Mouse (Mus musculus): Measurements from ENCODE around the gene Lcn2. TPM values are rescaled to one million over a fixed set of nuclear protein-coding genes. Genes with fewer than 3 reads are reported as not detected.

Gene Lcn2
- polyA plus RNA-seq, 1 experiment from 2014 or later, result 0.25 TPM

- no peaks in the 10 kb centered on the region for H3K27me3 ChIP-seq (replicated peaks; ENCODE audit: control insufficient read depth, insufficient read depth, low read length)
- peaks cover 8% of the 10 kb centered on the region for H3K36me3 ChIP-seq (ENCODE audit: control insufficient read depth, insufficient read depth, low read length)
- 88% methylated on average over 1 of the region's 1 CpGs for WGBS
- H3K27ac ChIP-seq (ENCODE audit: low read depth, low read length), result no peak overlapping the region
- H3K4me3 ChIP-seq (ENCODE audit: low read depth, low read length), result no peak overlapping the region
- H3K4me2 ChIP-seq (ENCODE audit: low read length), result no peak overlapping the region
- H3K4me1 ChIP-seq (ENCODE audit: control insufficient read depth, insufficient read depth, low read length), result peaks cover 52% of the 10 kb centered on the region
- DNase-seq (ENCODE audit: low spot score) (no peak), ATAC-seq (no peak)
- H3K9me3 ChIP-seq (replicated peaks; ENCODE audit: control insufficient read depth, low read length), result no peaks in the 10 kb centered on the region
- H3K9ac ChIP-seq (ENCODE audit: low read length), result no peak overlapping the region
These were observed 38.1 kb upstream of the Lcn2 start for GRCm38 (mm10) chr2:32426141-32426540.

GRCm38 (mm10) chr2:32425568-32425967 is 37.5 kb upstream of the Lcn2 start:
- WGBS, result 86% methylated on average over 5 of the region's 5 CpGs
- Histone ChIP-seq H3K36me3 (ENCODE audit: control insufficient read depth, insufficient read depth, low read length) (peaks cover 13% of the 10 kb centered on the region), H3K4me1 (ENCODE audit: control insufficient read depth, insufficient read depth, low read length) (peaks cover 50% of the 10 kb centered on the region), H3K9me3 (replicated peaks; ENCODE audit: control insufficient read depth, low read length) (no peaks in the 10 kb centered on the region), H3K4me3 (ENCODE audit: low read depth, low read length) (no peak overlapping the region), H3K27ac (ENCODE audit: low read depth, low read length) (no peak overlapping the region), H3K9ac (ENCODE audit: low read length) (no peak overlapping the region), H3K4me2 (ENCODE audit: low read length) (no peak overlapping the region), H3K27me3 (replicated peaks; ENCODE audit: control insufficient read depth, insufficient read depth, low read length) (no peaks in the 10 kb centered on the region)
- no peak for ATAC-seq
- no peak for DNase-seq (ENCODE audit: low spot score)

- Histone ChIP-seq H3K4me1 (ENCODE audit: control insufficient read depth, insufficient read depth, low read length) (peaks cover 42% of the 10 kb centered on the region), H3K4me2 (ENCODE audit: low read length) (no peak overlapping the region), H3K27ac (ENCODE audit: low read depth, low read length) (peak overlapping the region; percentile 48; the same call in 1 of the 2 replicates), H3K9ac (ENCODE audit: low read length) (no peak overlapping the region), H3K36me3 (ENCODE audit: control insufficient read depth, insufficient read depth, low read length) (peaks cover 21% of the 10 kb centered on the region), H3K27me3 (replicated peaks; ENCODE audit: control insufficient read depth, insufficient read depth, low read length) (no peaks in the 10 kb centered on the region), H3K9me3 (replicated peaks; ENCODE audit: control insufficient read depth, low read length) (no peaks in the 10 kb centered on the region), H3K4me3 (ENCODE audit: low read depth, low read length) (no peak overlapping the region)
- 5% methylated on average over 3 of the region's 3 CpGs for whole genome bisulfite sequencing
- no peak for DNase-seq (ENCODE audit: low spot score)
- ATAC-seq, result no peak
These were observed 36.7 kb upstream of the Lcn2 start for GRCm38 (mm10) chr2:32424796-32425195.

- ATAC-seq (peak; percentile 74), DNase-seq (ENCODE audit: low spot score) (peak; percentile 86)
- Histone ChIP-seq H3K27ac (ENCODE audit: low read depth, low read length) (peak overlapping the region; percentile 53; the same call in 1 of the 2 replicates), H3K9me3 (replicated peaks; ENCODE audit: control insufficient read depth, low read length) (no peaks in the 10 kb centered on the region), H3K4me1 (ENCODE audit: control insufficient read depth, insufficient read depth, low read length) (peaks cover 31% of the 10 kb centered on the region), H3K4me3 (ENCODE audit: low read depth, low read length) (peak overlapping the region; percentile 25), H3K36me3 (ENCODE audit: control insufficient read depth, insufficient read depth, low read length) (peaks cover 32% of the 10 kb centered on the region), H3K27me3 (replicated peaks; ENCODE audit: control insufficient read depth, insufficient read depth, low read length) (no peaks in the 10 kb centered on the region), H3K9ac (ENCODE audit: low read length) (peak overlapping the region; percentile 50), H3K4me2 (ENCODE audit: low read length) (peak overlapping the region; percentile 51)
- 2% methylated on average over 14 of the region's 14 CpGs for WGBS
These were observed 35.7 kb upstream of the Lcn2 start for GRCm38 (mm10) chr2:32423481-32424331.

- DNase-seq (ENCODE audit: low spot score) (no peak), ATAC-seq (no peak)
- Histone ChIP-seq H3K27me3 (replicated peaks; ENCODE audit: control insufficient read depth, insufficient read depth, low read length) (no peaks in the 10 kb centered on the region), H3K4me2 (ENCODE audit: low read length) (no peak overlapping the region), H3K9me3 (replicated peaks; ENCODE audit: control insufficient read depth, low read length) (no peaks in the 10 kb centered on the region), H3K9ac (ENCODE audit: low read length) (no peak overlapping the region), H3K4me1 (ENCODE audit: control insufficient read depth, insufficient read depth, low read length) (peaks cover 18% of the 10 kb centered on the region), H3K27ac (ENCODE audit: low read depth, low read length) (no peak overlapping the region), H3K36me3 (ENCODE audit: control insufficient read depth, insufficient read depth, low read length) (peaks cover 47% of the 10 kb centered on the region), H3K4me3 (ENCODE audit: low read depth, low read length) (no peak overlapping the region)
- 91% methylated on average over 6 of the region's 6 CpGs for WGBS
These were observed 33.8 kb upstream of the Lcn2 start for GRCm38 (mm10) chr2:32421851-32422251.

- H3K4me1 ChIP-seq (ENCODE audit: control insufficient read depth, insufficient read depth, low read length), result peaks cover 18% of the 10 kb centered on the region
- H3K36me3 ChIP-seq (ENCODE audit: control insufficient read depth, insufficient read depth, low read length), result peaks cover 59% of the 10 kb centered on the region
- no peaks in the 10 kb centered on the region for H3K27me3 ChIP-seq (replicated peaks; ENCODE audit: control insufficient read depth, insufficient read depth, low read length)
- H3K27ac ChIP-seq (ENCODE audit: low read depth, low read length), result no peak overlapping the region
- no peak for DNase-seq (ENCODE audit: low spot score)
- no peaks in the 10 kb centered on the region for H3K9me3 ChIP-seq (replicated peaks; ENCODE audit: control insufficient read depth, low read length)
- H3K4me3 ChIP-seq (ENCODE audit: low read depth, low read length), result no peak overlapping the region
- 85% methylated on average over 6 of the region's 6 CpGs for WGBS
- no peak overlapping the region for H3K4me2 ChIP-seq (ENCODE audit: low read length)
- no peak overlapping the region for H3K9ac ChIP-seq (ENCODE audit: low read length)
- no peak for ATAC-seq
These were observed 32.6 kb upstream of the Lcn2 start for GRCm38 (mm10) chr2:32420647-32421046.

- DNase-seq (ENCODE audit: low spot score), result no peak
- Histone ChIP-seq H3K4me1 (ENCODE audit: control insufficient read depth, insufficient read depth, low read length) (peaks cover 18% of the 10 kb centered on the region), H3K4me2 (ENCODE audit: low read length) (no peak overlapping the region), H3K27me3 (replicated peaks; ENCODE audit: control insufficient read depth, insufficient read depth, low read length) (no peaks in the 10 kb centered on the region), H3K9me3 (replicated peaks; ENCODE audit: control insufficient read depth, low read length) (no peaks in the 10 kb centered on the region), H3K27ac (ENCODE audit: low read depth, low read length) (no peak overlapping the region), H3K9ac (ENCODE audit: low read length) (no peak overlapping the region), H3K4me3 (ENCODE audit: low read depth, low read length) (no peak overlapping the region), H3K36me3 (ENCODE audit: control insufficient read depth, insufficient read depth, low read length) (peaks cover 64% of the 10 kb centered on the region)
- 93% methylated on average over 12 of the region's 12 CpGs for WGBS
- no peak for ATAC-seq
These were observed 32.1 kb upstream of the Lcn2 start for GRCm38 (mm10) chr2:32420066-32420608.

- no peaks in the 10 kb centered on the region for H3K27me3 ChIP-seq (replicated peaks; ENCODE audit: control insufficient read depth, insufficient read depth, low read length)
- H3K9me3 ChIP-seq (replicated peaks; ENCODE audit: control insufficient read depth, low read length), result no peaks in the 10 kb centered on the region
- H3K4me3 ChIP-seq (ENCODE audit: low read depth, low read length), result no peak overlapping the region
- ATAC-seq (no peak), DNase-seq (ENCODE audit: low spot score) (no peak)
- H3K36me3 ChIP-seq (ENCODE audit: control insufficient read depth, insufficient read depth, low read length), result peaks cover 72% of the 10 kb centered on the region
- 94% methylated on average over 3 of the region's 3 CpGs for WGBS
- H3K27ac ChIP-seq (ENCODE audit: low read depth, low read length), result no peak overlapping the region
- no peak overlapping the region for H3K9ac ChIP-seq (ENCODE audit: low read length)
- peaks cover 14% of the 10 kb centered on the region for H3K4me1 ChIP-seq (ENCODE audit: control insufficient read depth, insufficient read depth, low read length)
- no peak overlapping the region for H3K4me2 ChIP-seq (ENCODE audit: low read length)
These were observed 31.3 kb upstream of the Lcn2 start for GRCm38 (mm10) chr2:32419359-32419758.
